Mouse (Mus musculus): ENCODE results near the gene Trdmt1.

Gene Trdmt1

DNA sequence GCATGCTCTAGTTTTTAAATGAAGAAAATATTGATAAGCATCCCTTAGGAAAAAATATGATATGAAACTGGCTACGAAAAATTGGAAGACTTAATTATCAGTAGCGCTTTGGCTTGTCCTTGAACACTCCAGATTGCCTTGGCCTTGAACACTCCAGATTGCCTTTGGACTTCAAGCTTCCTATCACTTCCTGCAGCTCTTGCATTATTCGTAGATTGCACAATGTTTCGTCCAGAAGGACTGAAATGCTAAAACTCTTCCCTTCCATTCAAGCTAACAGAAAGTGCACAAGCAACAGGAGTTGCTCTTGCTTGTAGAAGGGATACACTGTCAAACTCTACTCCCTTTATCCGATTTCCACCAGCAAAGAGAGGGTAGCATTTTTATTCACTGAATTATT is 14.8 kb upstream of the Trdmt1 start:
- in situ Hi-C loops (cut with MboI, MseI): loop anchor here (10.0 to 25.0 kb wide), 3 partner anchors 1147 to 1922 kb away; partner anchors contain the start of genes Arl5b (in 1 of the 2), Gm17490 (in 1 of the 2), Il2ra (in 1 of the 2) and Mindy3 (in 1 of the 2)

DNA sequence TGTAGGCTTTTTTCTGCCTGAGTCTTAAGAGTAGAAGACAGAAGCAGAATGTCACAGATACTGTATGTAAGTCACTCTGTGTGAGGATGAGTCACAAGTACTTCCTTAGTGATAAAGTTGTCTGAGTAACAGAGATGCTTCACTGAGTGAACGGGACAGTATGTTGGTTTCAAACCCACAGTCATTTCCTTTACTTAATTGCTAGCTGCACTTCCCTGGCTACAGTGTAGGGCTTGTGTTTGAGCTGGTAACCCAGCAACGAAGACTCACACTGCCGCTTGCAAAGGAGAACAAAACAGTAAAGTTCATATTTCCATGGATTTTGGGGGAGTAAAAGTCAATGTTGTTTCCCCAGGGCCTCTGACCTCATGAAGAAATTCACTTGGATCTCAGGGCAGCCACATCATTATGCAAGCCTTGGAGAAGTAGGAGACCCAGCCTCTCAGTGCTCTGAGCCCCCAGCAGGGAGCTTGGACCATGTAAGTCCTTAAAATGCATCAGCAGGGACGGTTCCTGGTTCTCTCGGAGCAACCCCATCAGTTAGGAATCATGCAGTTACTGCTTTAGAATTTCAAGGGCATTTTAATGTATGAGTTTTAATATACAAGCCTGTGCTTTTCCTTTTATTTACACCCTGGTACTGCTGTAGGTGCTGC is 14.3 kb upstream of the Trdmt1 start:
- in situ Hi-C loops (cut with MboI, MseI): loop anchor here (10.0 to 25.0 kb wide), 3 partner anchors 1146 to 1921 kb away; partner anchors contain the start of genes Arl5b (in 1 of the 2), Gm17490 (in 1 of the 2), Il2ra (in 1 of the 2) and Mindy3 (in 1 of the 2)

- in situ Hi-C loops (cut with MboI, MseI): loop anchor here (10.0 to 25.0 kb wide), 3 partner anchors 1145 to 1920 kb away; partner anchors contain the start of genes Arl5b (in 1 of the 2), Gm17490 (in 1 of the 2), Il2ra (in 1 of the 2) and Mindy3 (in 1 of the 2)
Observed at GRCm38 (mm10) chr2:13557145-13558030, 12.9 kb upstream of the Trdmt1 start.

DNA sequence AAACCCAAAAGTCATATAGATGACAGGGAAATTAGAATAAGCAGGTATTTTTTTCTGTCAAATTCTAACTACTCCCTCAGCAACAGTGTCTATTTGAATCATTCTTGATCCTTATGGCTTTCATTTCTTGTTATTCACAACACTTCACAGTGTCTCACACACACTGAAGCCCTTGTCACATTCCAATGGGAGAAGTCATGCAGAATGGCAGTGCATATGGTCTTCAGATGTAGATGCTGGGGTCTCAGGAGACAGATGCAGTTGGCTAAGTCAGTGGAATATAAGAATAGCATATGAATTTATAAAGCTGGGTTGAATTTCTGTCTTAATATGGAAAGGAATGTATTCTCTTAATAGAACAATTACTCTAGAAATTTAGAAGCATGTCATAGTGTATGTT is 11.8 kb upstream of the Trdmt1 start:
- in situ Hi-C loops (cut with MboI, MseI): loop anchor here (10.0 to 25.0 kb wide), 3 partner anchors 1144 to 1919 kb away; partner anchors contain the start of genes Arl5b (in 1 of the 2), Gm17490 (in 1 of the 2), Il2ra (in 1 of the 2) and Mindy3 (in 1 of the 2)

DNA sequence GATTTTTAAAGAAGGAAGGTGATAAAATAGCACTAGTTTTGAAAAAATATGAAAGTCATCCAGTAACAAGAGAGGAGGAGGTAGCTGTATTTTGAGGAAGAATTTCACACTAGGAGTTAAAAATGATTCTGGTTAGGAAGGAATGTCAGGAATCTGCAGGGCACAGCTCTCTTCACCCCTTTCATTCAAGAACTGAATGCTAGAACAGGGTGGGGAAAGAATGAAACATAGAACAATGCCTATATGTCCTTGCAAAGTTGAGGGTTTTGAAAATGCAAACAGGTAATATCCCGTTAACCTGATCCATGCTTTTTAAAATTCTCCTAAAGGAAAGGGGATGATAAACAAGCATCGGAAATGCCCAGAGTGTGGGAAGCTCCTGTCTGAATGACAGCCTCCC is 9.5 kb upstream of the Trdmt1 start:
- in situ Hi-C loops (cut with MboI, MseI): loop anchor here (10.0 to 25.0 kb wide), 3 partner anchors 1142 to 1917 kb away; partner anchors contain the start of genes Arl5b (in 1 of the 2), Gm17490 (in 1 of the 2), Il2ra (in 1 of the 2) and Mindy3 (in 1 of the 2)

GRCm38 (mm10) chr2:13548749-13549148 is 4.3 kb upstream of the Trdmt1 start:
- in situ Hi-C loops (cut with MboI, MseI): loop anchor here in 1 of 2 experiments (5.0 kb wide), 1 partner anchor 39 kb away; no protein-coding TSS in a partner anchor

DNA sequence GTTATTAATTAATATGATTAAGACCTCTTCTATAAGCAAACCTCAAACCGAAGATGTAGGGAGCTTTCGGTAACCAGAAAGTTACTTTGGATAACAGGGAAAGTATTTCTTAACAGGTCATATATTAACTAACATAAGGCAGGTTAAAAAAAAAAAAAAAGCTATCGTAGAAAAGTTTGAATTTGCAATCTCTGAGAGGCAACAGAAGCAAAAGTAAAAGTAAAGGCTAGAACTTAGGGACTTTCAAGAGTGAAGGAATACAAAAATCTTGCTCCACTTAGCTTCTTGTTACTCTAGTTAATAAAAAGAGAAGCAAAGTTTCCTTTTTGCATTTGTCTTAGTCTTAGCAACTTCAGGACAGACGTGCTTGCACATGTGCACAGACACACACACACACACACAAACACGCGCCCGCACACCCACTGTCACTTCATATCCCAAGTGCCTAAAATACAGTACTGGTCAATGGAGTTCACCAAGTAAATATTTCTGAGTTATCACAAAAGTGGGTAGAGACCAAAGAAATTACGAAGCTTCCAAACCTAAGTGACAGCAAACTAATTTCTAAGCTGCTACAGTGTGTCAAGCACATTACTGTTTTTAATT is 846 bp downstream of the Trdmt1 start:
- in situ Hi-C loops (cut with MboI, MseI): loop anchor here in 1 of 2 experiments (5.0 kb wide), 1 partner anchor 34 kb away; no protein-coding TSS in a partner anchor

DNA sequence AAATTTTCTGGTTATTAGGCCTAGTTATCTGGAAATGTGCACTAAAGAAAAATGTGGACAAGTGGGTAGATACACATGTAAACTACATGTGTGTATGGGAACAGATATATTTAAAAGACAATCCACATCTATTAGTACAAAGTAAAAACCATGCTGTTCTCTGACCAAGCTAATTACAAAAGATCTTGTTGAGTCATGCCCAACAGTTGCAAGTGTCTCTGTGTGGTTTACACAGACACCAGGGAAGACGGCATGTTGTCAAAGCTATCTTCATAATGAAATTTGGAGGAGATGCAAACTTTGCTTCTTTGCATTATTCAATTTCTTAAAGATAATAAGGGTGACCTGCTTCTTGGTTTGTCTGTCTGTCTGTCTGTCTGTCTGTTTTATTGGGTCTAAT is 4.6 kb downstream of the Trdmt1 start:
- in situ Hi-C loops (cut with MboI, MseI): loop anchor here in 1 of 2 experiments (5.0 kb wide), 1 partner anchor 37 kb away; no protein-coding TSS in a partner anchor

GRCm38 (mm10) chr2:13538704-13539377 is 5.6 kb downstream of the Trdmt1 start:
- in situ Hi-C loops (cut with MboI, MseI): no loop called here

- in situ Hi-C loops (cut with MboI, MseI): no loop called here
Observed at GRCm38 (mm10) chr2:13538258-13538657, 6.2 kb downstream of the Trdmt1 start.

GRCm38 (mm10) chr2:13537733-13538132 is 6.7 kb downstream of the Trdmt1 start:
- in situ Hi-C loops (cut with MboI, MseI): no loop called here

GRCm38 (mm10) chr2:13536747-13537146 is 7.7 kb downstream of the Trdmt1 start:
- in situ Hi-C loops (cut with MboI, MseI): no loop called here

DNA sequence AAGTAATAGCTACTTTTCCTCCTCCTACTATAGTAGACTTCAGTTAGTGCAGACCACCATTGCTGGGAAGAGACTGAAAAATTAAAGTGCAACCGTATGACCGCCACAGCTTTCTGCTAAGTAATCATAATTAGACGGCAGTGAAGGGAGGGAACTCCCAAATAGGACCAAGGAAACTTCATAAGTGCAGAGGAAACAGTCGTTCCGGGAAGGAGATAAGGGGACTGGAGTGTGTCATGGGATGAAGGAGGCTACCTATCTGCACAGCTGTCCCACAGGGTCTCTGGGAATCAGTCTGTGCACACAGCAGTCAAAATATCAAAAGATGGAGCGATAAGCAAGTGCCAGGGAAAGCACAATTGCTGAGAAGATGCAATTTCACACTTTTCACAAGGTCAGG is 13.8 kb downstream of the Trdmt1 start:
- in situ Hi-C loops (cut with MboI, MseI): no loop called here

DNA sequence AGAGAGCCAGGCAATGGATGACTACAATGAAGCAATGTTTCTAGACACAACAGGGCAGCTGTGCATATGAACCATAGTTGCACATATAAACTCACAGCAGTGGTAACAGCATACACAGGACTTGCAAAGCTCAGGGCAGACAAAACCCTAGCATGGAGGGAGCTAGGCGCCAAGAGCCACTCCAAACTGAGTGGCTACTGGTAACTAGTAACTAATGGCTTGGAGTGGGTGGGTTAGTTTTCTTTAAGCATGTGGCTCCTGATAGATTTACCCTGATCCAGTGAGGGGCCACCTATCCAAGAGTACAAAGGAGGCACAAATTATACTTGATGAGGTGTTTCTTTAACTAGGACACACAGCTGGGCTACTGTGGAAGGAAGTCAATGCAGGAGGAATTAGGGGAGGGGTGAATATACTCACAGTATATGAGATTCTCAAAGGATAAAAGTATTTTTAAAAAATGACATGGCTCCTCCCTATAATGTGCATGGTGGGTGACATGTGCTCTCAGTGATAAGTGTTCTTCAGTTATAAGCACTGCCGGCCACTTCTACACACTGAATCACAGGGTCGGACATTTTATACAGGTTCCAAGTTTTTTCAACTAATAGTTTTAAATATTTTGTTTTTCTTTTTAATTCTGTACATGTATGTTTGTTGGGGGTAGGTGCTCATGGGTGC is 15.1 kb downstream of the Trdmt1 start:
- in situ Hi-C loops (cut with MboI, MseI): loop anchor here in 1 of 2 experiments (10.0 kb wide), 1 partner anchor 235 kb away; no protein-coding TSS in a partner anchor

DNA sequence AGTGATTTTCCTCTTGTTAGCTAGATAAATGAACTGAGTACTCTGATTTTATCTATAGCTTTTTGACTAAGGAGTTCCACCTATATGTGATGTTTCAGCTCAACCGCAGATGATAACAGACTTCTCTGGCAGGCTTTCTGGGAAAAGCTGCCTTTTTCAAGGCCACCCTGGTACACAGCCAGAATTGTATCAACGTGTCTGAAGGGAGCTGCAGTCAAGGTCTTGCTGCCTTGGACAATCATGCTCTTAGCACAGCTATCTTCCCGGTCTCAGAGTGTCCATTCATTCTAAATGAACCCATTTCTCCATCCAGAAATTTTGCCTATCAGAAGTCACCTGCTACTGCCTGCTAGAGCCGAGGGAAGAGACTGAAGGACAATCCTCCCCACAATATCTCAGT is 16.9 kb downstream of the Trdmt1 start:
- in situ Hi-C loops (cut with MboI, MseI): loop anchor here in 1 of 2 experiments (10.0 kb wide), 1 partner anchor 233 kb away; no protein-coding TSS in a partner anchor

GRCm38 (mm10) chr2:13527125-13527524 is 17.3 kb downstream of the Trdmt1 start:
- in situ Hi-C loops (cut with MboI, MseI): loop anchor here in 1 of 2 experiments (10.0 kb wide), 1 partner anchor 232 kb away; no protein-coding TSS in a partner anchor

GRCm38 (mm10) chr2:13526205-13526604 is 18.3 kb downstream of the Trdmt1 start:
- in situ Hi-C loops (cut with MboI, MseI): loop anchor here in 1 of 2 experiments (10.0 kb wide), 1 partner anchor 231 kb away; no protein-coding TSS in a partner anchor

GRCm38 (mm10) chr2:13523540-13524456 is 20.7 kb downstream of the Trdmt1 start:
- in situ Hi-C loops (cut with MboI, MseI): loop anchor here in 1 of 2 experiments (10.0 kb wide), 1 partner anchor 229 kb away; no protein-coding TSS in a partner anchor

Data from T-helper 17 cell (primary cell).